Mouse (Mus musculus): ENCODE measurements at regions not wholly inside any gene's neighbourhood (a gene's known extent, or its start where the extent isn't known, plus 50 kb on each side); places are given as distances from the start of the nearest gene placed in this dataset.

GRCm38 (mm10) chr17:45966736-45967135 lies 65.4 kb downstream of the Vegfa start:
- no peak for TF ChIP-seq POLR2A (IDR thresholded peaks at IDR 0.05; ENCODE audit: control insufficient read depth, extremely low read depth, insufficient read depth, low read length, poor library complexity)
- TF ChIP-seq CTCF (IDR thresholded peaks at IDR 0.05; ENCODE audit: borderline replicate concordance, control insufficient read depth, extremely low read depth, insufficient read depth, low read length, poor library complexity) = no peak
- WGBS = 90% methylated on average over 4 of the region's 4 CpGs
- H3K27me3 ChIP-seq (ENCODE audit: control insufficient read depth, insufficient read depth, low read length) = no peaks in the 10 kb centered on the region
- H3K4me3 ChIP-seq (ENCODE audit: control insufficient read depth, insufficient read depth, low read length) = no peak overlapping the region
- H3K27ac ChIP-seq (ENCODE audit: control insufficient read depth, insufficient read depth, low read length) = no peak overlapping the region
- no peaks in the 10 kb centered on the region for H3K4me1 ChIP-seq (replicated peaks; ENCODE audit: control insufficient read depth, insufficient read depth, low read length)
- H3K36me3 ChIP-seq (ENCODE audit: control insufficient read depth, insufficient read depth, low read length) = no peaks in the 10 kb centered on the region
- DNase-seq = no peak

- no peaks in the 10 kb centered on the region for H3K36me3 ChIP-seq (ENCODE audit: control insufficient read depth, insufficient read depth, low read length)
- no peak for TF ChIP-seq POLR2A (IDR thresholded peaks at IDR 0.05; ENCODE audit: control insufficient read depth, extremely low read depth, insufficient read depth, low read length, poor library complexity)
- TF ChIP-seq CTCF (IDR thresholded peaks at IDR 0.05; ENCODE audit: borderline replicate concordance, control insufficient read depth, extremely low read depth, insufficient read depth, low read length, poor library complexity) = no peak
- H3K27me3 ChIP-seq (ENCODE audit: control insufficient read depth, insufficient read depth, low read length) = no peaks in the 10 kb centered on the region
- no peak for DNase-seq
- no peak overlapping the region for H3K4me3 ChIP-seq (ENCODE audit: control insufficient read depth, insufficient read depth, low read length)
- no peak overlapping the region for H3K27ac ChIP-seq (ENCODE audit: control insufficient read depth, insufficient read depth, low read length)
- H3K4me1 ChIP-seq (replicated peaks; ENCODE audit: control insufficient read depth, insufficient read depth, low read length) = no peaks in the 10 kb centered on the region
Measured at GRCm38 (mm10) chr17:45964031-45964430, 68.1 kb downstream of the Vegfa start.

GRCm38 (mm10) chr17:45963332-45963731 lies 68.8 kb downstream of the Vegfa start:
- no peak overlapping the region for H3K4me3 ChIP-seq (ENCODE audit: control insufficient read depth, insufficient read depth, low read length)
- H3K4me1 ChIP-seq (replicated peaks; ENCODE audit: control insufficient read depth, insufficient read depth, low read length) = no peaks in the 10 kb centered on the region
- no peaks in the 10 kb centered on the region for H3K36me3 ChIP-seq (ENCODE audit: control insufficient read depth, insufficient read depth, low read length)
- TF ChIP-seq POLR2A (IDR thresholded peaks at IDR 0.05; ENCODE audit: control insufficient read depth, extremely low read depth, insufficient read depth, low read length, poor library complexity) = no peak
- no peak for TF ChIP-seq CTCF (IDR thresholded peaks at IDR 0.05; ENCODE audit: borderline replicate concordance, control insufficient read depth, extremely low read depth, insufficient read depth, low read length, poor library complexity)
- no peak overlapping the region for H3K27ac ChIP-seq (ENCODE audit: control insufficient read depth, insufficient read depth, low read length)
- H3K27me3 ChIP-seq (ENCODE audit: control insufficient read depth, insufficient read depth, low read length) = no peaks in the 10 kb centered on the region
- 88% methylated on average over 3 of the region's 3 CpGs for WGBS
- no peak for DNase-seq

GRCm38 (mm10) chr17:45961626-45962319 lies 70.4 kb downstream of the Vegfa start:
- no peak for TF ChIP-seq CTCF (IDR thresholded peaks at IDR 0.05; ENCODE audit: borderline replicate concordance, control insufficient read depth, extremely low read depth, insufficient read depth, low read length, poor library complexity)
- TF ChIP-seq POLR2A (IDR thresholded peaks at IDR 0.05; ENCODE audit: control insufficient read depth, extremely low read depth, insufficient read depth, low read length, poor library complexity) = no peak
- H3K36me3 ChIP-seq (ENCODE audit: control insufficient read depth, insufficient read depth, low read length) = no peaks in the 10 kb centered on the region
- no peaks in the 10 kb centered on the region for H3K4me1 ChIP-seq (replicated peaks; ENCODE audit: control insufficient read depth, insufficient read depth, low read length)
- H3K4me3 ChIP-seq (ENCODE audit: control insufficient read depth, insufficient read depth, low read length) = no peak overlapping the region
- no peak overlapping the region for H3K27ac ChIP-seq (ENCODE audit: control insufficient read depth, insufficient read depth, low read length)
- H3K27me3 ChIP-seq (ENCODE audit: control insufficient read depth, insufficient read depth, low read length) = no peaks in the 10 kb centered on the region
- no peak for DNase-seq
- 93% methylated on average over 16 of the region's 16 CpGs for WGBS

GRCm38 (mm10) chr17:45958094-45958881 lies 73.9 kb downstream of the Vegfa start:
- no peak overlapping the region for H3K4me3 ChIP-seq (ENCODE audit: control insufficient read depth, insufficient read depth, low read length)
- no peak for TF ChIP-seq CTCF (IDR thresholded peaks at IDR 0.05; ENCODE audit: borderline replicate concordance, control insufficient read depth, extremely low read depth, insufficient read depth, low read length, poor library complexity)
- TF ChIP-seq POLR2A (IDR thresholded peaks at IDR 0.05; ENCODE audit: control insufficient read depth, extremely low read depth, insufficient read depth, low read length, poor library complexity) = no peak
- H3K36me3 ChIP-seq (ENCODE audit: control insufficient read depth, insufficient read depth, low read length) = no peaks in the 10 kb centered on the region
- no peak overlapping the region for H3K27ac ChIP-seq (ENCODE audit: control insufficient read depth, insufficient read depth, low read length)
- H3K4me1 ChIP-seq (replicated peaks; ENCODE audit: control insufficient read depth, insufficient read depth, low read length) = no peaks in the 10 kb centered on the region
- no peak for DNase-seq
- no peaks in the 10 kb centered on the region for H3K27me3 ChIP-seq (ENCODE audit: control insufficient read depth, insufficient read depth, low read length)
- WGBS = 69% methylated on average over 7 of the region's 7 CpGs

- no peak for DNase-seq
- TF ChIP-seq POLR2A (IDR thresholded peaks at IDR 0.05; ENCODE audit: control insufficient read depth, extremely low read depth, insufficient read depth, low read length, poor library complexity) (no peak), CTCF (IDR thresholded peaks at IDR 0.05; ENCODE audit: borderline replicate concordance, control insufficient read depth, extremely low read depth, insufficient read depth, low read length, poor library complexity) (no peak)
- H3K36me3 ChIP-seq (ENCODE audit: control insufficient read depth, insufficient read depth, low read length) = no peaks in the 10 kb centered on the region
- WGBS = 74% methylated on average over 10 of the region's 10 CpGs
- no peak overlapping the region for H3K27ac ChIP-seq (ENCODE audit: control insufficient read depth, insufficient read depth, low read length)
- H3K4me3 ChIP-seq (ENCODE audit: control insufficient read depth, insufficient read depth, low read length) = no peak overlapping the region
- no peaks in the 10 kb centered on the region for H3K4me1 ChIP-seq (replicated peaks; ENCODE audit: control insufficient read depth, insufficient read depth, low read length)
- no peaks in the 10 kb centered on the region for H3K27me3 ChIP-seq (ENCODE audit: control insufficient read depth, insufficient read depth, low read length)
Measured at GRCm38 (mm10) chr17:45955481-45955880, 76.7 kb downstream of the Vegfa start.
